Mouse (Mus musculus): Measurements from ENCODE around the gene Sgms1. TPM values are rescaled to one million over a fixed set of nuclear protein-coding genes. Genes with fewer than 3 reads are reported as not detected.

The Sgms1 gene
- polyA plus RNA-seq (2012), result 12.0 and 18.2 TPM in 2 replicates

GRCm38 (mm10) chr19:32389001-32389871, at the start of gene Sgms1:
TSS of gene Sgms1 (minus strand) at chr19:32389714.
- TF ChIP-seq GATA1 (IDR thresholded peaks at IDR 0.05; ENCODE audit: low read length), result no peak

GRCm38 (mm10) chr19:32425856-32426255, 36.3 kb upstream of the Sgms1 start:
- no peak for TF ChIP-seq GATA1 (IDR thresholded peaks at IDR 0.05; ENCODE audit: low read length)

GRCm38 (mm10) chr19:32424706-32425105, 35.2 kb upstream of the Sgms1 start:
- no peak for TF ChIP-seq GATA1 (IDR thresholded peaks at IDR 0.05; ENCODE audit: low read length)

- no peak for TF ChIP-seq GATA1 (IDR thresholded peaks at IDR 0.05; ENCODE audit: low read length)
These were observed 29.6 kb upstream of the Sgms1 start for GRCm38 (mm10) chr19:32419069-32419468.

GRCm38 (mm10) chr19:32416692-32417317, 27.3 kb upstream of the Sgms1 start:
- no peak for TF ChIP-seq GATA1 (IDR thresholded peaks at IDR 0.05; ENCODE audit: low read length)

- TF ChIP-seq GATA1 (IDR thresholded peaks at IDR 0.05; ENCODE audit: low read length), result no peak
These were observed 20.3 kb upstream of the Sgms1 start for GRCm38 (mm10) chr19:32409603-32410360.

GRCm38 (mm10) chr19:32406717-32407116, 17.2 kb upstream of the Sgms1 start:
- no peak for TF ChIP-seq GATA1 (IDR thresholded peaks at IDR 0.05; ENCODE audit: low read length)

GRCm38 (mm10) chr19:32404386-32404785, 14.9 kb upstream of the Sgms1 start:
- no peak for TF ChIP-seq GATA1 (IDR thresholded peaks at IDR 0.05; ENCODE audit: low read length)

- no peak for TF ChIP-seq GATA1 (IDR thresholded peaks at IDR 0.05; ENCODE audit: low read length)
These were observed 14.3 kb upstream of the Sgms1 start for GRCm38 (mm10) chr19:32403834-32404233.

GRCm38 (mm10) chr19:32398491-32398890, 9.0 kb upstream of the Sgms1 start:
- no peak for TF ChIP-seq GATA1 (IDR thresholded peaks at IDR 0.05; ENCODE audit: low read length)

- no peak for TF ChIP-seq GATA1 (IDR thresholded peaks at IDR 0.05; ENCODE audit: low read length)
These were observed 6.8 kb upstream of the Sgms1 start for GRCm38 (mm10) chr19:32396303-32396702.

- TF ChIP-seq GATA1 (IDR thresholded peaks at IDR 0.05; ENCODE audit: low read length), result no peak
These were observed 5.3 kb upstream of the Sgms1 start for GRCm38 (mm10) chr19:32394825-32395224.

- no peak for TF ChIP-seq GATA1 (IDR thresholded peaks at IDR 0.05; ENCODE audit: low read length)
These were observed 4.4 kb upstream of the Sgms1 start for GRCm38 (mm10) chr19:32393758-32394450.

- TF ChIP-seq GATA1 (IDR thresholded peaks at IDR 0.05; ENCODE audit: low read length), result no peak
These were observed 3.7 kb upstream of the Sgms1 start for GRCm38 (mm10) chr19:32393092-32393745.

GRCm38 (mm10) chr19:32391441-32391840, 1.9 kb upstream of the Sgms1 start:
- TF ChIP-seq GATA1 (IDR thresholded peaks at IDR 0.05; ENCODE audit: low read length), result no peak

Data from G1E-ER4 (cell line).